Mouse (Mus musculus): ENCODE results near the gene Kdm4b. TPM values are rescaled to one million over a fixed set of nuclear protein-coding genes. Genes with fewer than 3 reads are reported as not detected.

The Kdm4b gene
- total and polyA plus RNA-seq, 2 experiments, result 9.5 to 15.6 TPM

GRCm38 (mm10) chr17:56289371-56290331 lies 36.2 kb upstream of the Kdm4b start:
- Histone ChIP-seq H3K27ac (replicated peaks; ENCODE audit: insufficient read depth, low read depth, low read length) (peak overlapping the region; percentile 91), H3K4me1 (ENCODE audit: control insufficient read depth, insufficient read depth, low read length) (peaks cover 13% of the 10 kb centered on the region), H3K9ac (ENCODE audit: low read depth, low read length) (peak overlapping the region; percentile 74), H3K27me3 (ENCODE audit: control insufficient read depth, insufficient read depth, low read length) (no peaks in the 10 kb centered on the region), H3K4me3 (ENCODE audit: insufficient read depth, low read depth, low read length) (peak overlapping the region; percentile 57), H3K36me3 (ENCODE audit: control insufficient read depth, insufficient read depth, low read length) (peaks cover 14% of the 10 kb centered on the region), H3K79me2 (ENCODE audit: control insufficient read depth, insufficient read depth, low read length) (no peaks in the 10 kb centered on the region; the same call in 1 of the 2 replicates)
- DNase-seq (ENCODE audit: extremely low read depth, low read depth, low spot score), result peak; percentile 84
- TF ChIP-seq CTCF (IDR thresholded peaks at IDR 0.05; ENCODE audit: low read depth, low read length) (no peak), POLR2A (IDR thresholded peaks at IDR 0.05; ENCODE audit: extremely low read depth, insufficient read depth, low read length) (peak; percentile 33; the same call in 1 of the 2 replicates)
- WGBS, result 2% methylated on average over 23 of the region's 23 CpGs

- TF ChIP-seq POLR2A (IDR thresholded peaks at IDR 0.05; ENCODE audit: extremely low read depth, insufficient read depth, low read length) (peak; percentile 83; the same call in 1 of the 2 replicates), CTCF (IDR thresholded peaks at IDR 0.05; ENCODE audit: low read depth, low read length) (no peak)
- DNase-seq (ENCODE audit: extremely low read depth, low read depth, low spot score), result peak; percentile 92
- Histone ChIP-seq H3K27ac (replicated peaks; ENCODE audit: insufficient read depth, low read depth, low read length) (peak overlapping the region; percentile 91), H3K4me1 (ENCODE audit: control insufficient read depth, insufficient read depth, low read length) (peaks cover 13% of the 10 kb centered on the region), H3K36me3 (ENCODE audit: control insufficient read depth, insufficient read depth, low read length) (peaks cover 5% of the 10 kb centered on the region; the same call in 1 of the 2 replicates), H3K4me3 (ENCODE audit: insufficient read depth, low read depth, low read length) (peak overlapping the region; percentile 57), H3K79me2 (ENCODE audit: control insufficient read depth, insufficient read depth, low read length) (no peaks in the 10 kb centered on the region; the same call in 1 of the 2 replicates), H3K27me3 (ENCODE audit: control insufficient read depth, insufficient read depth, low read length) (no peaks in the 10 kb centered on the region), H3K9ac (ENCODE audit: low read depth, low read length) (peak overlapping the region; percentile 74)
- 2% methylated on average over 17 of the region's 17 CpGs for WGBS
Measured at GRCm38 (mm10) chr17:56290388-56291170, 35.3 kb upstream of the Kdm4b start.

DNA sequence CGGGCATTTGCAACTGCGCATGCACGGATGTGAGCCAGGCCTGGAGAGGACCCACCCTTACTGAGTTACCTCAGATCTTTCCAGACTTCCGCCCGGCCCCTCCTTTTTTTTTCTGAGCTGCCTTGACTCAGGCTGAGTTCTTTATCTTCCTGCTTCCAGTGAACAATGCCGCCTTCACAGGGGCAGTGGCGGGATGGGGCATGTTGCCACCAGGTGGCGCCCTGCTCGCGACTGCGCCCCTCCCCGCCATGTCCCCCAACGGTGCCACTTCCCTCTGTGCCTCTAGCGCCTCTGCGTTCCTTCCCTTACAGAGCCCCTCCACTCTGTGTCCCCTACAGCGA lies 34.7 kb upstream of the Kdm4b start:
- Histone ChIP-seq H3K36me3 (ENCODE audit: control insufficient read depth, insufficient read depth, low read length) (peaks cover 3% of the 10 kb centered on the region; the same call in 1 of the 2 replicates), H3K27ac (replicated peaks; ENCODE audit: insufficient read depth, low read depth, low read length) (peak overlapping the region; percentile 73), H3K4me1 (ENCODE audit: control insufficient read depth, insufficient read depth, low read length) (peaks cover 13% of the 10 kb centered on the region), H3K27me3 (ENCODE audit: control insufficient read depth, insufficient read depth, low read length) (no peaks in the 10 kb centered on the region), H3K79me2 (ENCODE audit: control insufficient read depth, insufficient read depth, low read length) (no peaks in the 10 kb centered on the region; the same call in 1 of the 2 replicates), H3K9ac (ENCODE audit: low read depth, low read length) (peak overlapping the region; percentile 59), H3K4me3 (ENCODE audit: insufficient read depth, low read depth, low read length) (peak overlapping the region; percentile 22)
- peak; percentile 69 for DNase-seq (ENCODE audit: extremely low read depth, low read depth, low spot score)
- TF ChIP-seq CTCF (IDR thresholded peaks at IDR 0.05; ENCODE audit: low read depth, low read length), result peak; percentile 88
- TF ChIP-seq POLR2A (IDR thresholded peaks at IDR 0.05; ENCODE audit: extremely low read depth, insufficient read depth, low read length), result no peak
- WGBS, result 3% methylated on average over 16 of the region's 16 CpGs

GRCm38 (mm10) chr17:56291826-56292475 lies 33.9 kb upstream of the Kdm4b start:
- Histone ChIP-seq H3K4me1 (ENCODE audit: control insufficient read depth, insufficient read depth, low read length) (peaks cover 13% of the 10 kb centered on the region), H3K27me3 (ENCODE audit: control insufficient read depth, insufficient read depth, low read length) (no peaks in the 10 kb centered on the region), H3K79me2 (ENCODE audit: control insufficient read depth, insufficient read depth, low read length) (no peaks in the 10 kb centered on the region; the same call in 1 of the 2 replicates), H3K36me3 (ENCODE audit: control insufficient read depth, insufficient read depth, low read length) (no peaks in the 10 kb centered on the region; the same call in 1 of the 2 replicates), H3K9ac (ENCODE audit: low read depth, low read length) (no peak overlapping the region), H3K4me3 (ENCODE audit: insufficient read depth, low read depth, low read length) (no peak overlapping the region), H3K27ac (replicated peaks; ENCODE audit: insufficient read depth, low read depth, low read length) (no peak overlapping the region)
- no peak for DNase-seq (ENCODE audit: extremely low read depth, low read depth, low spot score)
- 91% methylated on average over 7 of the region's 7 CpGs for WGBS
- TF ChIP-seq POLR2A (IDR thresholded peaks at IDR 0.05; ENCODE audit: extremely low read depth, insufficient read depth, low read length), result no peak
- no peak for TF ChIP-seq CTCF (IDR thresholded peaks at IDR 0.05; ENCODE audit: low read depth, low read length)

- H3K27me3 ChIP-seq (ENCODE audit: control insufficient read depth, insufficient read depth, low read length), result no peaks in the 10 kb centered on the region
- DNase-seq (ENCODE audit: extremely low read depth, low read depth, low spot score), result no peak
- peaks cover 11% of the 10 kb centered on the region for H3K4me1 ChIP-seq (ENCODE audit: control insufficient read depth, insufficient read depth, low read length)
- 83% methylated on average over 4 of the region's 4 CpGs for WGBS
- TF ChIP-seq POLR2A (IDR thresholded peaks at IDR 0.05; ENCODE audit: extremely low read depth, insufficient read depth, low read length) (no peak), CTCF (IDR thresholded peaks at IDR 0.05; ENCODE audit: low read depth, low read length) (no peak)
- no peak within 1 kb of the TSS for H3K27ac ChIP-seq (replicated peaks; ENCODE audit: insufficient read depth, low read depth, low read length)
- H3K4me3 ChIP-seq (ENCODE audit: insufficient read depth, low read depth, low read length), result no peak within 1 kb of the TSS
- H3K79me2 ChIP-seq (ENCODE audit: control insufficient read depth, insufficient read depth, low read length), result no peaks in the 10 kb centered on the region; the same call in 1 of the 2 replicates
- no peak within 1 kb of the TSS for H3K9ac ChIP-seq (ENCODE audit: low read depth, low read length)
- H3K36me3 ChIP-seq (ENCODE audit: control insufficient read depth, insufficient read depth, low read length), result no peaks in the 10 kb centered on the region
Measured at GRCm38 (mm10) chr17:56292531-56293222, 33.2 kb upstream of the Kdm4b start, which contains the start of gene Plin3. Gene Plin3, minus strand, starts transcription at chr17:56292873.

Measured in liver, adult 2 months (tissue).